Mouse (Mus musculus) heart, embryonic 14.5 days (tissue): Measurements from ENCODE around the gene Gpatch8. TPM values are rescaled to one million over a fixed set of nuclear protein-coding genes. Genes with fewer than 3 reads are reported as not detected.

Experiments
- ATAC-seq: fragments of 200-750 bp; cut with Nextera tagmentation; 2 replicates; pipeline ENCODE4 v1.8.0; 2017; ENCODE audit warnings: low read depth, moderate TSS enrichment; ENCODE audit not compliant: insufficient number of reproducible peaks, insufficient read depth, low FRiP score
- H3K27ac ChIP-seq, 2 experiments: fragments of 200-500 bp in 1 of 2; fragments of 300-500 bp in 1 of 2; sonication (generic) in 1 of 2; replicated peaks in 1 of 2; 2 replicates each; pipeline ENCODE4 v1.5.1; 2012 to 2014; ENCODE audit warnings: low read depth in 2 of 2, low read length in 2 of 2, control low read depth in 1 of 2, mild to moderate bottlenecking in 1 of 2, mixed read lengths in 1 of 2; ENCODE audit not compliant: control insufficient read depth in 1 of 2, insufficient read depth in 1 of 2
- H3K27me3 ChIP-seq: fragments of 300-500 bp; sonication (generic); 2 replicates; pipeline ENCODE4 v1.6.1; 2014; ENCODE audit warnings: mild to moderate bottlenecking, low read length, control low read depth; ENCODE audit not compliant: control insufficient read depth, insufficient read depth
- H3K36me3 ChIP-seq: fragments of 300-500 bp; sonication (generic); 2 replicates; pipeline ENCODE4 v1.6.1; 2014; ENCODE audit warnings: mild to moderate bottlenecking, control low read depth, low read length, mixed read lengths; ENCODE audit not compliant: control insufficient read depth, insufficient read depth
- H3K4me1 ChIP-seq, 2 experiments: fragments of 200-500 bp in 1 of 2; fragments of 300-500 bp in 1 of 2; sonication (generic) in 1 of 2; 2 replicates each; pipeline ENCODE4 v1.6.1; 2012 to 2014; ENCODE audit warnings: low read length in 2 of 2, control low read depth in 1 of 2, mixed read lengths in 1 of 2; ENCODE audit not compliant: control insufficient read depth in 2 of 2, insufficient read depth in 2 of 2
- H3K4me2 ChIP-seq: fragments of 300-500 bp; sonication (generic); 2 replicates; pipeline ENCODE4 v1.6.1; 2014; ENCODE audit warnings: mild to moderate bottlenecking, low read length
- H3K4me3 ChIP-seq, 2 experiments: fragments of 200-500 bp in 1 of 2; fragments of 300-500 bp in 1 of 2; sonication (generic) in 1 of 2; 2 replicates each; pipeline ENCODE4 v1.5.1; 2012 to 2014; ENCODE audit warnings: low read length in 2 of 2, mild to moderate bottlenecking in 2 of 2, control low read depth in 1 of 2, low read depth in 1 of 2, moderate library complexity in 1 of 2; ENCODE audit not compliant: control insufficient read depth in 1 of 2, insufficient read depth in 1 of 2
- H3K9ac ChIP-seq: fragments of 300-500 bp; sonication (generic); 2 replicates; pipeline ENCODE4 v1.6.1; 2014; ENCODE audit warnings: mild to moderate bottlenecking, low read length
- H3K9me3 ChIP-seq: fragments of 300-500 bp; sonication (generic); 2 replicates; pipeline ENCODE4 v1.6.1; 2016; ENCODE audit warnings: low read length, control low read depth; ENCODE audit not compliant: control insufficient read depth
- WGBS: fragments of 180-500 bp; shearing (Covaris S2); extraction: QIAGEN DNeasy Blood & Tissue Kit; methylation state at CpG from one replicate; pipeline ENCODE4 v1.1.7; 2014; 5-methylcytosine and 5-hydroxymethylcytosine counted together
- polyA plus RNA-seq: library from polyadenylated mRNA; unstranded; fragments of >200 nt; fragmentation: Nextera tagmentation; extraction: Ambion mirVana; gene quantifications from 2 replicates; pipeline ENCODE4 v1.2.1, GENCODE M21; 2014

The Gpatch8 gene
- polyA plus RNA-seq, 1 experiment from 2014 or later, result 30.7 TPM

DNA sequence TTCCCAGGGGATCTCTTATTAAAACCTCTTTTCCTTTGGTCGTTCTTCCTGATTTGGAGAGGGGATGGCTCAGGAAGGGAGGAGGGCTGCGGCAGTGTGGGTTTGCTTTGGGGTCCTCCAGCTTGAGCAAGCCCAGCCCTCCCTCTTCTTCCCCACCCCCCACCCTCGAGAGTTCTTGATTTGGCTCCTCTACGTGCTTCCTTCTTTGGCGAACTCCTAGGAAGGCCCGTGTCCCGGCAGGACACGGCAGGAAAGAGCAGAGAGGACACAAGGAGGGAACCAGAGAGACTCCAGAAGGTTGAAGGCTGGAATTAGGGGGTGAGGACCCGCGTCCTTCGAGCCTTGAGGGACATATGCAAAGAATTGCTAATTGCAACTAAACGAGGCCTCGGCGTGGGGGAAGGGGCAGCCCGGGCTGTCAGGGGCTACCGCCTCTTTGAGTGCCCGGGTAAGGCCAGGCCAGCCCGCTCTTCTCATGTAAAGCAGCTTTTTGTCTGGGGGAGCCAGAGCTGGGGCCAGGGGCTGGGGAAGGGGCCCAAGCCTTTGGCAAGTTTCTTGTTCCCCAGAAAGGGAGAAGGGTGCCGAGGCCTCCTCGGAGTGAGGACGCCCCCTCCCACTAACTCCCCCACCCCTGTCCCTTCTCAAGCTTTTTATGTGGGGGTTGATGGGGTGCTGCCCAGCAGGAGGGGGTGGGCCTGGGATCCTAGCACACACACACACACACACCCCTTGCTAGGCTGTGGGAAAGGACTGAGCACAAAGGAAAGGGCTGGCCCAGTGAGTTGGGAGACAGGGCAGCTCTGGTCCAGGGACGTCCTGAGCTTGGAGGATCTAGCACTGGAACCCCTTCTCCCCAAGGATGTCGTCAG, 23.2 kb upstream of the Gpatch8 start, which contains the start of gene Gm11627:
Gm11627 (minus strand) TSS at position 297 of the 869 bp plus-strand sequence.
- Histone ChIP-seq H3K27ac (peak within 1 kb of the TSS; percentile 79 to 86), H3K9me3 (no peaks in the 10 kb centered on the region), H3K4me3 (peak within 1 kb of the TSS; percentile 39 to 47), H3K27me3 (no peaks in the 10 kb centered on the region), H3K36me3 (no peaks in the 10 kb centered on the region), H3K9ac (peak within 1 kb of the TSS; percentile 74), H3K4me1 (peaks cover 32 to 40% of the 10 kb centered on the region in 2 experiments), H3K4me2 (peak within 1 kb of the TSS; percentile 69)
- WGBS, result 20% methylated on average over 23 of the region's 23 CpGs
- ATAC-seq, result peak; percentile 28; the same call in 1 of the 2 replicates

DNA sequence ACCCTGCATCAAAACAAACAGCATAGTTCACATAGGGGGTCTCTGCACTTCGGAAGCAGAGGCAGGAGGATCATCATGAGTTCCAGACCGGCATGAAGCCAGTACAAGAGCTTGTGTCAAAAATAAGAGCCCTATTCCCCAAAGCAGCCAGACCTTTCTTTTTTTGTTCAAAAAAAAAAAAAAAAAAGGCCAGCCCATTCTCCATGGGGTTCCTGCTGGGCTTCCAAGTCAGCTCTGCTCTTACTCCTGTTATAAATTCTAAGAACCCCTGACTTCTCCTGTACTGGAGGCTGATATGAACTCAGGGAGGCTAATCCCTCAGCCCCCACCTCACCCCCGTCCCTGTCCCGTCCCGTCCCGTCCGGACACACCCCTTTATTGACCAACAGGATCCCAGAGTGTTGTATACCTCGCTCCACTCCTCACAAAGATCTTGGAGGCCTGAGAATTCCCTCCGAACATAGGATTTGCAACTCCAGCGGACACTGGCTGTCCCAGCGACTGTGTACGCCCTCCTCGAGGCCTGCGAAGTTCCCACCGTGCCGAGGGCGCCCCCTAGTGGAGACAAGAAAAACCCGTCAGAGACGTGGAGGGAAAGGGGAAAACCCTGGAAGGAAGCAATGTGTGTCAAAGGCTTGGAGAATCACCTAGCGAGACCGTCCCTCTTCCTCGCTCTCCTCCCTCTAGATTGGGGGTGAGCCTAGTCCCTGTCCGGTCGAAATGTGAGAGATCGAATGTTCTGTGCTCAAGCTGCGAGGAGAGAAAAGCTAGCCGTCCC, 22.3 kb upstream of the Gpatch8 start:
- no peak; the same call in 1 of the 2 replicates for ATAC-seq
- Histone ChIP-seq H3K4me1 (peaks cover 32 to 40% of the 10 kb centered on the region in 2 experiments), H3K27me3 (no peaks in the 10 kb centered on the region), H3K9me3 (no peaks in the 10 kb centered on the region), H3K4me3 (peak overlapping the region; percentile 39 to 47), H3K9ac (peak overlapping the region; percentile 74), H3K4me2 (peak overlapping the region; percentile 69), H3K27ac (peak overlapping the region; percentile 79 to 86), H3K36me3 (no peaks in the 10 kb centered on the region)
- WGBS, result 8% methylated on average over 27 of the region's 27 CpGs

DNA sequence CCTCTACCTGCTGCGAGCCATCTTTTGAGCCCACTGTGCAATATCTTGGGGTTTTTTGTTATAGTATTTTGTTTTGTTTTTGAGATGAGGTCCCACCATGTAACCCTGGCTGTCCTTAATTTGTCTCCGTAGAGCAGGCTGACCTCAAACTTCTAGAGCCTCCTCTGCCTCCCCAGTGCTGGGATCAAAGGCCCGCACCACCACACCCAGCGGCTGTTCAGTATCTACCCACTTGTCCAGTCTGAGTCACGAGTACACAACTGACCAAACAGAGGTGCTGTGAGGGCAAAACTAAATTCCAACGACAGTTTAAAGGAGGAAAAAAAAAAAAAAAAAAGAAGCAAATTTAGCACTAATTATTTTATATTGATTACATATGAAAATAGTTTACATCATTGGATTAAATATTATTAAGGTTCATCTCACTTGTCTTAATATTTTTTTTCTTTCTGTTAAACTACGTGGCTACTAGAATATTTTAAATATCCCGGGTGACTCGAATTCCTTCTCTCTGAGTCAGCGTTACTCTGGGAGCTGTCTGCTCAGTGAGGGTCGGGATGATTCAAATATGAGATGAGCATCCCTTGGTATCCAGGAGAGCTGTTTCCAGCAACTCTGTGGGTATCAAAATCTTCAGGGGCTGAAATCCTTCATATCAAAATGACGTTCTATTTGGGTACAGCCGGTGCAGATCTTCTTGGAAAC, 20.0 kb upstream of the Gpatch8 start:
- no peak overlapping the region for H3K4me2 ChIP-seq
- 27% methylated on average over 13 of the region's 13 CpGs for WGBS
- no peaks in the 10 kb centered on the region for H3K9me3 ChIP-seq
- H3K9ac ChIP-seq, result no peak overlapping the region
- no peak overlapping the region for H3K4me3 ChIP-seq
- H3K27me3 ChIP-seq, result no peaks in the 10 kb centered on the region
- no peaks in the 10 kb centered on the region for H3K36me3 ChIP-seq
- ATAC-seq, result no peak
- no peak overlapping the region; a peak in 1 of 4 replicates for H3K27ac ChIP-seq
- H3K4me1 ChIP-seq, result peaks cover 16 to 25% of the 10 kb centered on the region in 2 experiments

DNA sequence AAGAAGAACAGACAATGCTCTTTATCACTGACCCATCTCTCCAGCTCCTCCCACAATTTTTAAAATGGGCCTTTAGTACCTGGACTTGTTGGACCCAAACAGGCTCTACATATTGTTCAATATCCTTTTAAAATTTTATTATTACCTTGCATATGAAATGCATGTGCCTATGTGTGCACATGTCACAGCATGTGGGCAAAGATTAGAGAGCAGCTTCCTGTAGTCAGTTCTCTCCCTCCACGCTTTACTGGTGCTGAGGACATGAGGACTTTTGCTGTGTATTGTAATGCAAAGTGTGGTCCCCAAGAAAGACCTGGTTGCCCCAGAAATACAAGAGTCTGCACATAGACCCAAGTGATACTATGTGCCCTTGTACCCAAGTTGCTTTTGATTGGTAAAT, 18.8 kb upstream of the Gpatch8 start:
- H3K36me3 ChIP-seq, result no peaks in the 10 kb centered on the region
- H3K4me3 ChIP-seq, result no peak overlapping the region
- H3K27me3 ChIP-seq, result no peaks in the 10 kb centered on the region
- H3K4me1 ChIP-seq, result peaks cover 10 to 19% of the 10 kb centered on the region in 2 experiments
- H3K27ac ChIP-seq, result no peak overlapping the region
- WGBS, result 66% methylated on average over 1 of the region's 1 CpGs
- H3K9me3 ChIP-seq, result no peaks in the 10 kb centered on the region
- no peak overlapping the region for H3K4me2 ChIP-seq
- ATAC-seq, result no peak
- no peak overlapping the region for H3K9ac ChIP-seq

DNA sequence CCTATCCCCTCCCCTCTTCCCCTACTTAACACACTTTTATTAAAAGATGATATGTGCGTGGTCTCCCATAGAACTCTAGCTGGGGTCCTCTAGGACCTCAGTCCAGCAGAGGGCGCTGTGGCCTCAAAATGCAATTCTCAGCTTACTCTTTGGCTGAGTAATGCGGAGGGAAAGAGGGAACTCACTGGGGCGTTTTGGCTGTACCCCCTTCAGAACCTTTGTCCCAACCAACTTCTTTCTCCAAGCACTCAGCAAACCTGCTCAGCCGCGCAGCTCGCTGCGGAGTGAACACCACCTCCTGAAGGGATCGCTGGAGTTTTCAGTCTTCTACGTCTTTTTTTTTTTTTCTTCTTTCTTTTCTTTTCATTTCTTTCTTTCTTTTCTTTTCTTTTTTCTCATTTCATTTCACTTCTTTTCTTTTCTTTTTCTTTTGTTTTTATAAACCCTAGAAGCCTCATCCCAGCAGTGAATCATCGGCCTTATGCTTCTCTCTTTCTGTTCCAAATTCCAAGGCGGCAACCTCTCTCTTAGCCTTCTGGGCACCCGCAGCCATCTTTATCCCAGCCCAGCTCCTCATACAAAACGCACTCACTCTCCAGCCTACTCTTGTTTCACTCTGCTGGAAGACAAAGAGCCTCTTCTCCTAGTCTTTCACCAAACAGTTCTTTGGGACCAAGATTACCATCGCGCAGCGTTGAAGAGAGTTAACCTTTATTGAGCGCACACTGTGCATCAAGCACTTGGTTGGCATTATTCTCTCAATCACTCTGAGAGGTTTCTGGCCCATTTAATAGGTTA, 16.9 kb upstream of the Gpatch8 start:
- peak overlapping the region; percentile 43 to 63 for H3K4me3 ChIP-seq
- H3K27me3 ChIP-seq, result no peaks in the 10 kb centered on the region
- H3K36me3 ChIP-seq, result no peaks in the 10 kb centered on the region
- peak overlapping the region; percentile 75 for H3K4me2 ChIP-seq
- peak overlapping the region; percentile 71 for H3K9ac ChIP-seq
- peaks cover 7% of the 10 kb centered on the region in 2 experiments; a peak in 3 of 4 replicates for H3K4me1 ChIP-seq
- peak overlapping the region; percentile 38 to 49; a peak in 2 of 4 replicates for H3K27ac ChIP-seq
- no peaks in the 10 kb centered on the region for H3K9me3 ChIP-seq
- ATAC-seq, result 0 out of 2 replicates have a peak, but pooled peaks have one; percentile 28
- 12% methylated on average over 18 of the region's 18 CpGs for WGBS

DNA sequence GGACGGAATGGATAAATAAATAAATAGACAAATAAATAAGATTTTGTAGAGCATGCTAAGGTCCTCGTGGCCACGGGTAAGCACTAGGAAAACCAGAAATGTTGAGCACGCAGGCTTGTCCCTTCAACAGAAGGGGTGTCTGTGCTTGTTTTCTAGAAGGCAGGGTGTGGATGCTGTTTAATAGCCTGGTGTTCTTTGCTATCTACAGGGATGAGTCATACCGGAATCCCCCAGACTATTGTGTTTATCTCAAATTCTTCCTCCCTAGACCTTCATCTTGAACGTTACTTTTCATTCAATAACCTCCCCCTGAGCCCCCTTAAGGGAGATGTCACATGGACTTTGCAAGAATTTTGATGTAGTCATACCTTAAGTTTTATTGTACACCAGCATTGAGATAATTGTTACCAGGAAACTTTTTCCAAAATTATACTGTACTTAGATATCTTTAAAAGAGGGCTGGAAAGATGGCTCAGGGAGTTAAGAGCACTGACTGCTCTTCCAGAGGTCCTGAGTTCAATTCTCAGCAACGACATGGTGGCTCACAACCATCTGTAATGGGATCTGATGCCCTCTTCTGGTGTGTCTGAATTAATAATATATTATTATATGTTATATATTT, 12.7 kb upstream of the Gpatch8 start:
- Histone ChIP-seq H3K27ac (no peak overlapping the region), H3K36me3 (no peaks in the 10 kb centered on the region), H3K4me1 (peaks cover 4 to 8% of the 10 kb centered on the region in 2 experiments), H3K9ac (no peak overlapping the region), H3K27me3 (no peaks in the 10 kb centered on the region), H3K9me3 (no peaks in the 10 kb centered on the region), H3K4me3 (no peak overlapping the region), H3K4me2 (no peak overlapping the region)
- 55% methylated on average over 7 of the region's 7 CpGs for WGBS
- ATAC-seq, result no peak
